Mouse (Mus musculus) thymus, adult 18-20 months (tissue): ENCODE measurements around the gene Gpank1.
"Not testable (repeated sequence)": the region's sequence is repeated elsewhere in the genome, so short reads cannot be mapped to it uniquely, and the experiment has no call there.

Experiments used
- DNase-seq, 2 experiments: peaks; one replicate each; pipeline ENCODE4 v3.0.0; 2022; ENCODE audit warnings: mixed read lengths in 2 of 2

The Gpank1 gene

GRCm38 (mm10) chr17:35100196-35100765, 21.0 kb upstream of the Gpank1 start:
- DNase-seq: no peak

GRCm38 (mm10) chr17:35101161-35101560, 20.1 kb upstream of the Gpank1 start:
- no peak for DNase-seq

- no peak for DNase-seq
Observed at GRCm38 (mm10) chr17:35102299-35102698, 19.0 kb upstream of the Gpank1 start.

- no peak for DNase-seq
Observed at GRCm38 (mm10) chr17:35103221-35103690, 18.0 kb upstream of the Gpank1 start.

GRCm38 (mm10) chr17:35104079-35104478, 17.2 kb upstream of the Gpank1 start:
- no peak for DNase-seq

GRCm38 (mm10) chr17:35104754-35105153, 16.5 kb upstream of the Gpank1 start:
- DNase-seq: no peak

- DNase-seq: no peak
Observed at GRCm38 (mm10) chr17:35105740-35106389, 15.4 kb upstream of the Gpank1 start.

GRCm38 (mm10) chr17:35106522-35106921, 14.7 kb upstream of the Gpank1 start:
- DNase-seq: no peak

GRCm38 (mm10) chr17:35108097-35108496, 13.2 kb upstream of the Gpank1 start, which contains the start of gene Ly6g5c:
Ly6g5c (plus strand) TSS chr17:35108279.
- no peak for DNase-seq

GRCm38 (mm10) chr17:35111774-35112173, 9.5 kb upstream of the Gpank1 start:
- no peak for DNase-seq

GRCm38 (mm10) chr17:35115046-35116019, 5.9 kb upstream of the Gpank1 start, which contains the start of gene Ly6g5b:
Ly6g5b (minus strand) TSS chr17:35115428.
- peak in 1 of 2 experiments; percentile 33 for DNase-seq

- no peak for DNase-seq
Observed at GRCm38 (mm10) chr17:35120745-35121142, 511 bp upstream of the Gpank1 start.

GRCm38 (mm10) chr17:35121871-35122303, 632 bp downstream of the Gpank1 start, which contains the start of gene Csnk2b:
Csnk2b (minus strand) TSS chr17:35122053.
- peak in 1 of 2 experiments; percentile 39 for DNase-seq

GRCm38 (mm10) chr17:35123287-35123686, 2.0 kb downstream of the Gpank1 start:
- DNase-seq: not testable (repeated sequence)

GRCm38 (mm10) chr17:35124261-35124896, 3.1 kb downstream of the Gpank1 start:
- not testable (repeated sequence) for DNase-seq

- DNase-seq: no peak
Observed at GRCm38 (mm10) chr17:35125081-35125480, 3.8 kb downstream of the Gpank1 start.

GRCm38 (mm10) chr17:35125578-35125977, 4.3 kb downstream of the Gpank1 start:
- DNase-seq: no peak

- peak; percentile 77 to 81 for DNase-seq
Observed at GRCm38 (mm10) chr17:35126206-35126611, 5.0 kb downstream of the Gpank1 start, which contains the start of gene D17H6S53E. D17H6S53E (plus strand) TSS chr17:35126373.

GRCm38 (mm10) chr17:35127017-35127416, 5.8 kb downstream of the Gpank1 start:
- no peak for DNase-seq

- DNase-seq: no peak
Observed at GRCm38 (mm10) chr17:35128996-35129395, 7.7 kb downstream of the Gpank1 start.

- DNase-seq: no peak
Observed at GRCm38 (mm10) chr17:35131038-35131437, 9.8 kb downstream of the Gpank1 start.

- no peak for DNase-seq
Observed at GRCm38 (mm10) chr17:35131500-35132173, 10.4 kb downstream of the Gpank1 start, which contains the start of gene Apom. Apom (minus strand) TSS chr17:35132050.
